Mouse (Mus musculus) kidney, postnatal 0 days (tissue): ENCODE results near the gene Aunip. TPM values are rescaled to one million over a fixed set of nuclear protein-coding genes. Genes with fewer than 3 reads are reported as not detected.
"Not testable (repeated sequence)": the region's sequence is repeated elsewhere in the genome, so short reads cannot be mapped to it uniquely, and the experiment has no call there.

Experiments used
- ATAC-seq: fragments of 200-750 bp; cut with Nextera tagmentation; replicated peaks from 2 replicates; pipeline ENCODE4 v1.8.0; 2017; ENCODE audit warnings: low read depth, moderate number of reproducible peaks, moderate TSS enrichment, moderate library complexity; ENCODE audit not compliant: low FRiP score
- DNase-seq: peaks from one replicate; pipeline ENCODE4 v3.0.0-alpha.2; 2016; ENCODE audit warnings: low spot score
- H3K27ac ChIP-seq: fragments of 300-500 bp; sonication (generic); 2 replicates; pipeline ENCODE4 v1.5.1; 2014; ENCODE audit warnings: mild to moderate bottlenecking
- H3K27me3 ChIP-seq: fragments of 300-500 bp; sonication (generic); 2 replicates; pipeline ENCODE4 v1.6.1; 2014; ENCODE audit warnings: low read length, mixed read lengths; ENCODE audit not compliant: insufficient read depth
- H3K36me3 ChIP-seq: fragments of 300-500 bp; sonication (generic); 2 replicates; pipeline ENCODE4 v1.6.1; 2014; ENCODE audit warnings: low read length, mixed read lengths; ENCODE audit not compliant: insufficient read depth
- H3K4me1 ChIP-seq: fragments of 300-500 bp; sonication (generic); replicated peaks from 2 replicates; pipeline ENCODE4 v1.6.1; 2014; ENCODE audit warnings: antibody characterized with exemption, low read length, mixed read lengths; ENCODE audit not compliant: insufficient read depth
- H3K4me2 ChIP-seq: fragments of 300-500 bp; sonication (generic); 2 replicates; pipeline ENCODE4 v1.6.1; 2014; ENCODE audit warnings: mild to moderate bottlenecking, low read length, moderate library complexity, mixed read lengths
- H3K4me3 ChIP-seq: fragments of 300-500 bp; sonication (generic); replicated peaks from 2 replicates; pipeline ENCODE4 v1.5.1; 2014; ENCODE audit warnings: low read depth, low read length
- H3K9ac ChIP-seq: fragments of 300-500 bp; sonication (generic); 2 replicates; pipeline ENCODE4 v1.6.1; 2014; ENCODE audit warnings: low read depth, low read length
- H3K9me3 ChIP-seq: fragments of 300-500 bp; sonication (generic); replicated peaks from 2 replicates; pipeline ENCODE4 v1.6.1; 2016; ENCODE audit warnings: low read length, inconsistent platforms, mixed read lengths
- CTCF ChIP-seq: IDR thresholded peaks from 2 replicates; pipeline ENCODE4 v1.5.1; 2016; ENCODE audit warnings: antibody characterized with exemption, low read depth, mild to moderate bottlenecking, moderate library complexity
- WGBS: fragments of 180-500 bp; shearing (Covaris S2); extraction: QIAGEN DNeasy Blood & Tissue Kit; methylation state at CpG from one replicate; pipeline ENCODE4 v1.1.7; 2014; 5-methylcytosine and 5-hydroxymethylcytosine counted together
- polyA plus RNA-seq: library from polyadenylated mRNA; unstranded; fragments of >200 nt; fragmentation: Nextera tagmentation; extraction: Ambion mirVana; gene quantifications from 2 replicates; pipeline ENCODE4 v1.2.1, GENCODE M21; 2015

Aunip gene
- polyA plus RNA-seq, 1 experiment from 2014 or later, result 5.2 TPM

- H3K4me3 ChIP-seq, result no peak overlapping the region
- no peaks in the 10 kb centered on the region for H3K27me3 ChIP-seq
- H3K9ac ChIP-seq, result no peak overlapping the region
- H3K9me3 ChIP-seq, result no peaks in the 10 kb centered on the region
- no peaks in the 10 kb centered on the region for H3K36me3 ChIP-seq
- TF ChIP-seq CTCF, result no peak
- DNase-seq (no peak), ATAC-seq (no peak)
- H3K4me1 ChIP-seq, result peaks cover 9% of the 10 kb centered on the region; the same call in 1 of the 2 replicates
- no peak overlapping the region for H3K4me2 ChIP-seq
- 62% methylated on average over 6 of the region's 6 CpGs for WGBS
- H3K27ac ChIP-seq, result no peak overlapping the region
Measured at GRCm38 (mm10) chr4:134491716-134492115, 19.1 kb upstream of the Aunip start.

GRCm38 (mm10) chr4:134494161-134494560 lies 16.6 kb upstream of the Aunip start:
- not testable (repeated sequence) for DNase-seq, ATAC-seq, H3K4me2 ChIP-seq, H3K9ac ChIP-seq, H3K27ac ChIP-seq, H3K4me3 ChIP-seq, H3K36me3 ChIP-seq, H3K9me3 ChIP-seq, H3K27me3 ChIP-seq
- peaks cover 15% of the 10 kb centered on the region; the same call in 1 of the 2 replicates for H3K4me1 ChIP-seq
- WGBS, result 93% methylated on average over 6 of the region's 6 CpGs

- peaks cover 15% of the 10 kb centered on the region; the same call in 1 of the 2 replicates for H3K4me1 ChIP-seq
- no peaks in the 10 kb centered on the region for H3K9me3 ChIP-seq
- no peaks in the 10 kb centered on the region for H3K27me3 ChIP-seq
- no peaks in the 10 kb centered on the region for H3K36me3 ChIP-seq
- H3K9ac ChIP-seq, result no peak overlapping the region
- DNase-seq, result no peak
- H3K4me3 ChIP-seq, result no peak overlapping the region
- peak overlapping the region; percentile 62; the same call in 1 of the 2 replicates for H3K27ac ChIP-seq
- 55% methylated on average over 16 of the region's 16 CpGs for WGBS
- no peak overlapping the region for H3K4me2 ChIP-seq
- no peak for ATAC-seq
- no peak for TF ChIP-seq CTCF
Measured at GRCm38 (mm10) chr4:134494780-134495545, 15.8 kb upstream of the Aunip start.

- Histone ChIP-seq H3K9ac (no peak overlapping the region), H3K4me3 (no peak overlapping the region), H3K36me3 (no peaks in the 10 kb centered on the region), H3K4me2 (no peak overlapping the region), H3K4me1 (peaks cover 15% of the 10 kb centered on the region; the same call in 1 of the 2 replicates), H3K27ac (0 out of 2 replicates have a peak overlapping the region, but pooled peaks have one; percentile 62), H3K9me3 (no peaks in the 10 kb centered on the region), H3K27me3 (no peaks in the 10 kb centered on the region)
- no peak for ATAC-seq
- DNase-seq, result no peak
- TF ChIP-seq CTCF, result no peak
- WGBS, result 59% methylated on average over 5 of the region's 5 CpGs
Measured at GRCm38 (mm10) chr4:134495546-134495923, 15.3 kb upstream of the Aunip start.

- peak within 1 kb of the TSS; percentile 91 for H3K4me2 ChIP-seq
- no peaks in the 10 kb centered on the region for H3K36me3 ChIP-seq
- H3K4me3 ChIP-seq, result peak within 1 kb of the TSS; percentile 40
- peaks cover 15% of the 10 kb centered on the region; the same call in 1 of the 2 replicates for H3K4me1 ChIP-seq
- H3K9me3 ChIP-seq, result no peaks in the 10 kb centered on the region
- H3K27me3 ChIP-seq, result no peaks in the 10 kb centered on the region
- peak within 1 kb of the TSS; percentile 72 for H3K27ac ChIP-seq
- WGBS, result 6% methylated on average over 35 of the region's 35 CpGs
- DNase-seq, result peak; percentile 51
- peak; percentile 57 for ATAC-seq
- 0 out of 2 replicates have a peak, but pooled peaks have one; percentile 15 for TF ChIP-seq CTCF
- peak within 1 kb of the TSS; percentile 55 for H3K9ac ChIP-seq
Measured at GRCm38 (mm10) chr4:134496595-134497210, 14.1 kb upstream of the Aunip start, which contains the start of gene Paqr7. Gene Paqr7 (plus strand): TSS chr4:134496697.

GRCm38 (mm10) chr4:134497223-134497622 lies 13.6 kb upstream of the Aunip start:
- no peaks in the 10 kb centered on the region for H3K9me3 ChIP-seq
- H3K27me3 ChIP-seq, result no peaks in the 10 kb centered on the region
- peak overlapping the region; percentile 55 for H3K9ac ChIP-seq
- ATAC-seq (no peak; the same call in 1 of the 2 replicates), DNase-seq (no peak)
- H3K4me1 ChIP-seq, result peaks cover 15% of the 10 kb centered on the region; the same call in 1 of the 2 replicates
- H3K27ac ChIP-seq, result peak overlapping the region; percentile 72
- TF ChIP-seq CTCF, result no peak
- H3K4me2 ChIP-seq, result peak overlapping the region; percentile 91
- no peaks in the 10 kb centered on the region for H3K36me3 ChIP-seq
- WGBS, result 8% methylated on average over 6 of the region's 6 CpGs
- peak overlapping the region; percentile 40 for H3K4me3 ChIP-seq
